Mouse (Mus musculus): ENCODE results near the gene Gm10337. TPM values are rescaled to one million over a fixed set of nuclear protein-coding genes. Genes with fewer than 3 reads are reported as not detected.

Gm10337 gene
- total and polyA plus RNA-seq, 3 experiments = not detected

DNA sequence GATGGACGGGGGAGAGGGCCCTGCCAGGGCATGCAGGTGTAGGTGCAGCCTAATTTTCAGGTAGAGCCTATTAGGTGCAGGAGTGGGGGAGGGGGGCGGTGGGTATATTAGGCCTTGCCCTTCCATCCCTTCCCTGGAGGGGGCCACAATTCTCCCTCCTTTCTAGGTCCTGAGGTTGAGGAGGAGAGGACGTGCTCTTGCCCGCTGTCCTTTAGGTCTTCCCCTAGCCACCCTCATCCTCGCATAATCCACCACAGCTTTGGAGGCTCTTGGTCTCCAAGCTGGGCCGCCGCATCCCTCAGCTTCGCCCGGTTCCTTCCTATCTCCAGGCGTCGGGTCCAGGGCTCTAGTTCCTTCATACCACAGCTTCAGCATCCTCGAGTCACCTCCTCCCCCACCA lies 12.8 kb downstream of the Gm10337 start:
- Histone ChIP-seq H3K9ac (ENCODE audit: insufficient read depth, low read depth) (peak overlapping the region; percentile 58), H3K79me2 (replicated peaks; ENCODE audit: control insufficient read depth, extremely low read depth, insufficient read depth, poor library complexity, severe bottlenecking) (peaks cover 6% of the 10 kb centered on the region)
- dilution Hi-C loops (cut with MboI; ENCODE audit: extremely low pct_ligation_motif_present, extremely low pct_unique_long_range_greater_than_20kb, low sequenced_read_pairs) = no loop called here

DNA sequence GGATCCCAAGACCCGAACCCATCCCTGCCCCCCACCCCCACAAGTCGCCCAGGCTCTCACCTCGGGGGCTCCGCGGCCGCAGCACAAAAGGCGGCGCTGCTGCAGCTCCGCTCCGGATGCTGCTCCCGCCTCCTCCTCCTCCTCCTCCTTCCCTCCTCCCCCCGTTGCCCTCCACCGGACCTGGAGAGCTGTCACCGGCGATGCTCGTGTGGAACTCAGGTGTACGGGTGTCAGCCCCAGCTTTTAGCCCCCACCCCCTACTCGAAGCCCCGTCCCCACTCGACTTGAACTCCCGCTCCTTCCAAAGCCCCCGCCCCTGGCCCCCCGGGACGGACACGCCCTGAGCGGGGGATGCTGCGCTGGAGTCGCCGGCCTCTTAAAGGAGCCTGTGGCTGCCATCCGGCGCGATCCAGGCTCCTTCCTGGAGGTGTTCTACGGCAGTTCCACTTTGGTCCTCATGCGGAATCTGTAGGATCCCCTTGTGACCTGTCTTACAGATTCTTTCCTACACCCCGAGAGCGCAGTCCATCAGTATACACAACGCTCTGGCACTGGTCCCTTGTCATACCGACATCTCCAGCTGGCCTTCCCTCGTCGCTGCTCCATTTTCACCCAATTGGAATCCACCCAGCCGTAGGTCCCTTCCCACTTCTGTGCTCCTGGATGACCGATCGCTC lies 13.3 kb downstream of the Gm10337 start, which contains the start of gene Map3k12:
Gene Map3k12 (minus strand): TSS at position 337 of the 677 bp plus-strand sequence.
- peak within 1 kb of the TSS; percentile 71 for H3K4me2 ChIP-seq (ENCODE audit: insufficient read depth, low read depth, poor library complexity, severe bottlenecking)
- dilution Hi-C loops (cut with MboI; ENCODE audit: extremely low pct_ligation_motif_present, extremely low pct_unique_long_range_greater_than_20kb, low sequenced_read_pairs) (no loop called here), in situ Hi-C loops (cut with MboI; ENCODE audit: low pct_ligation_motif_present, low pct_unique_long_range_greater_than_20kb, low sequenced_read_pairs) (loop anchor here (5.0 kb wide), 1 partner anchor 50 kb away; no protein-coding TSS in a partner anchor)
- H3K9ac ChIP-seq (ENCODE audit: insufficient read depth, low read depth) = peak within 1 kb of the TSS; percentile 58
- no peaks in the 10 kb centered on the region for H3K9me3 ChIP-seq (replicated peaks; ENCODE audit: low read length)
- peaks cover 3% of the 10 kb centered on the region for H3K27me3 ChIP-seq (replicated peaks)
- peaks cover 10 to 18% of the 10 kb centered on the region in 2 experiments for H3K36me3 ChIP-seq (replicated peaks in 1 of 2; ENCODE audit: control insufficient read depth in 1 of 2, insufficient read depth in 1 of 2, low read length in 1 of 2)
- 0 out of 2 replicates have a peak within 1 kb of the TSS, but pooled peaks have one; percentile 11 for H3K27ac ChIP-seq (ENCODE audit: insufficient read depth, low read depth)
- H3K79me2 ChIP-seq (replicated peaks; ENCODE audit: control insufficient read depth, extremely low read depth, insufficient read depth, poor library complexity, severe bottlenecking) = peaks cover 6% of the 10 kb centered on the region
- 0 out of 2 replicates have a peak, but pooled peaks have one; percentile 48 for TF ChIP-seq MAZ (IDR thresholded peaks at IDR 0.05; ENCODE audit: low read depth, low read length)
- no peak for TF ChIP-seq ZC3H11A (IDR thresholded peaks at IDR 0.05; ENCODE audit: low read depth, low read length)
- TF ChIP-seq TCF12 (IDR thresholded peaks at IDR 0.05; ENCODE audit: low read depth, low read length) = 0 out of 2 replicates have a peak, but pooled peaks have one; percentile 3
- peak in 1 of 2 experiments; percentile 33; a peak in 2 of 4 replicates for TF ChIP-seq CTCF (conservative IDR thresholded peaks at IDR 0.05 in 1 of 2, IDR thresholded peaks at IDR 0.05 in 1 of 2; ENCODE audit: low read depth in 2 of 2, low read length in 2 of 2)
- no peak for TF ChIP-seq MEF2A (IDR thresholded peaks at IDR 0.05; ENCODE audit: borderline replicate concordance, low read depth, low read length)
- TF ChIP-seq MXI1 (IDR thresholded peaks at IDR 0.05; ENCODE audit: low read depth, low read length) = 0 out of 2 replicates have a peak, but pooled peaks have one; percentile 19
- peak; percentile 33; the same call in 1 of the 2 replicates for TF ChIP-seq POLR2A (IDR thresholded peaks at IDR 0.05; ENCODE audit: low read depth, low read length)
- TF ChIP-seq TBP (conservative IDR thresholded peaks at IDR 0.05; ENCODE audit: low read depth, low read length) = no peak
- 0 out of 2 replicates have a peak, but pooled peaks have one; percentile 73 for TF ChIP-seq UBTF (IDR thresholded peaks at IDR 0.05; ENCODE audit: low read depth, low read length)
- peaks cover 11 to 48% of the 10 kb centered on the region in 2 experiments for H3K4me1 ChIP-seq (ENCODE audit: control insufficient read depth in 1 of 2, insufficient read depth in 2 of 2)
- DNase-seq (ENCODE audit: extremely low read depth) = peak; percentile 57
- peak within 1 kb of the TSS; percentile 61 to 75 (median 64) for H3K4me3 ChIP-seq (replicated peaks in 1 of 3; ENCODE audit: low read depth in 2 of 3, low read length in 2 of 3, poor library complexity in 1 of 3)

More for the DNA sequence above, 12.8 kb downstream of the Gm10337 start:
- Histone ChIP-seq H3K27me3 (replicated peaks) (peaks cover 3% of the 10 kb centered on the region), H3K4me2 (ENCODE audit: insufficient read depth, low read depth, poor library complexity, severe bottlenecking) (peak overlapping the region; percentile 71), H3K4me1 (ENCODE audit: control insufficient read depth in 1 of 2, insufficient read depth in 2 of 2) (peaks cover 16 to 54% of the 10 kb centered on the region in 2 experiments), H3K27ac (ENCODE audit: insufficient read depth, low read depth) (no peak overlapping the region), H3K4me3 (replicated peaks in 1 of 3; ENCODE audit: low read depth in 2 of 3, low read length in 2 of 3, poor library complexity in 1 of 3) (peak overlapping the region; percentile 61 to 75 (median 64)), H3K9me3 (replicated peaks; ENCODE audit: low read length) (no peaks in the 10 kb centered on the region), H3K36me3 (replicated peaks in 1 of 2; ENCODE audit: control insufficient read depth in 1 of 2, insufficient read depth in 1 of 2, low read length in 1 of 2) (peaks cover 6 to 12% of the 10 kb centered on the region in 2 experiments)
- DNase-seq (ENCODE audit: extremely low read depth) = no peak
- TF ChIP-seq MAX (IDR thresholded peaks at IDR 0.05; ENCODE audit: low read length) (0 out of 2 replicates have a peak, but pooled peaks have one; percentile 25), RAD21 (IDR thresholded peaks at IDR 0.05; ENCODE audit: low read depth, low read length) (no peak), MAFK (IDR thresholded peaks at IDR 0.05; ENCODE audit: insufficient replicate concordance, low read length) (no peak)
- in situ Hi-C loops (cut with MboI; ENCODE audit: low pct_ligation_motif_present, low pct_unique_long_range_greater_than_20kb, low sequenced_read_pairs) = loop anchor here (5.0 kb wide), 1 partner anchor 49 kb away; no protein-coding TSS in a partner anchor

All from CH12.LX (cell line).